Mouse (Mus musculus): ENCODE data around the gene Gm9837. TPM values are rescaled to one million over a fixed set of nuclear protein-coding genes. Genes with fewer than 3 reads are reported as not detected.

The Gm9837 gene
- total and polyA plus RNA-seq, 3 experiments = not detected

DNA sequence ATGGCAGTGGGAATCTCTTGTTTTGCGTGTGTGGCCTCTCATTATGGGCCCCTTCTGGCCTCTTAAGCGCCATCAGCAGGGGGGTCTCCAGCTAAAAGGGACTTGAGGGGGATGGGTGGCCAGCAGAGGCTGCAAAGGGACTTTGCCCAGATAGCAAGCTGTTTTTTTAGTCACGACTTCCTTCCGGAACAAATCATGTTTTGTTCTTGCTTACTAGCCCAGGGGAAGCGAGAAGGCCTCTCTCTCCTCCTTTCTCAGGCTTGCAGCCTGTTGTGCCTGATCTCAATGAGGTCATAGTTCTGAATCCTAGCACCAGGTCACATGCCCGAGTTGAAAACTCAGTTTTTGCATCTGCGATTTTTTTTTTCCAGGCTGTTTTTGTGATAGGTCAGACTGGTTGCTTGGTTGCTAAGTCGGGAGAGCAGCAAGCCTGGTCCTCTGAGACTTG is 21.7 kb upstream of the Gm9837 start (continued):
- peak; percentile 77 for TF ChIP-seq USF2 (conservative IDR thresholded peaks at IDR 0.05; ENCODE audit: low read depth, low read length)
- peak; percentile 96 for TF ChIP-seq BHLHE40 (IDR thresholded peaks at IDR 0.05; ENCODE audit: low read depth, low read length)
- peak; percentile 71; the same call in 1 of the 2 replicates for TF ChIP-seq MAFK (IDR thresholded peaks at IDR 0.05; ENCODE audit: insufficient replicate concordance, low read length)
- peak; percentile 92 for TF ChIP-seq ETS1 (conservative IDR thresholded peaks at IDR 0.05; ENCODE audit: low read depth, low read length)
- TF ChIP-seq ZNF384 (IDR thresholded peaks at IDR 0.05; ENCODE audit: low read depth, low read length) = peak; percentile 95
- TF ChIP-seq EP300 (IDR thresholded peaks at IDR 0.05; ENCODE audit: low read length) = peak; percentile 83
- TF ChIP-seq MEF2A (IDR thresholded peaks at IDR 0.05; ENCODE audit: borderline replicate concordance, low read depth, low read length) = peak; percentile 88
- peak; percentile 72 for TF ChIP-seq ELF1 (IDR thresholded peaks at IDR 0.05; ENCODE audit: low read depth, low read length)

DNA sequence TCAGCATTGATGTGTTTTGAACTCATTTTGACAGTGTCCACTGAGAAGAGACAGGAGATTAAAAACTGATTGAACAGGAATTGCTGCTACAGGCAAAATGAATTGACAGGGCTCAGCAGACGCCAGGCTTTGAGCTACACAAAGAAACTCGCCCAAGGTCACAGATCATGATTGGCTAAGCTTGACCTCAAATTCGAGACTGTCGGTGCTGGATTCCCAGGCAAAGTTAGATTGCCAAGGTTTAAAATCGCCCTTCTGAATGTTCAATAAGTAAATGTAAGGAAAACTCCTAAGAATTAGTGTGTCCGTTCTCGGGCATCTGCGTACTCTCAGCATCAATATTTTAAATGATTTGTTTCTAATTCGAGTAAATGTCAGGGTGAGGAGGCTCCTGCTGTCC is 19.1 kb upstream of the Gm9837 start:
- no peaks in the 10 kb centered on the region for H3K27me3 ChIP-seq (replicated peaks)
- H3K4me2 ChIP-seq (ENCODE audit: insufficient read depth, low read depth, poor library complexity, severe bottlenecking) = no peak overlapping the region
- H3K9me3 ChIP-seq (replicated peaks; ENCODE audit: low read length) = no peaks in the 10 kb centered on the region
- no peaks in the 10 kb centered on the region for H3K36me3 ChIP-seq (replicated peaks in 1 of 2; ENCODE audit: control insufficient read depth in 1 of 2, insufficient read depth in 1 of 2, low read length in 1 of 2)
- dilution Hi-C loops (cut with MboI; ENCODE audit: extremely low pct_ligation_motif_present, extremely low pct_unique_long_range_greater_than_20kb, low sequenced_read_pairs) (no loop called here), in situ Hi-C loops (cut with MboI; ENCODE audit: low pct_ligation_motif_present, low pct_unique_long_range_greater_than_20kb, low sequenced_read_pairs) (no loop called here)
- H3K27ac ChIP-seq (ENCODE audit: insufficient read depth, low read depth) = no peak overlapping the region
- TF ChIP-seq TCF12 (IDR thresholded peaks at IDR 0.05; ENCODE audit: low read depth, low read length) (no peak), MAFK (IDR thresholded peaks at IDR 0.05; ENCODE audit: insufficient replicate concordance, low read length) (no peak), HCFC1 (IDR thresholded peaks at IDR 0.05; ENCODE audit: low read depth, low read length) (no peak), PAX5 (IDR thresholded peaks at IDR 0.05; ENCODE audit: low read length) (no peak), ELF1 (IDR thresholded peaks at IDR 0.05; ENCODE audit: low read depth, low read length) (no peak), POLR2AphosphoS2 (IDR thresholded peaks at IDR 0.05; ENCODE audit: low read depth, low read length) (no peak)
- no peaks in the 10 kb centered on the region for H3K79me2 ChIP-seq (replicated peaks; ENCODE audit: control insufficient read depth, extremely low read depth, insufficient read depth, poor library complexity, severe bottlenecking)
- peaks cover 21 to 53% of the 10 kb centered on the region in 2 experiments for H3K4me1 ChIP-seq (ENCODE audit: control insufficient read depth in 1 of 2, insufficient read depth in 2 of 2)
- no peak overlapping the region for H3K4me3 ChIP-seq (replicated peaks in 1 of 3; ENCODE audit: low read depth in 2 of 3, low read length in 2 of 3, poor library complexity in 1 of 3)
- no peak for DNase-seq (ENCODE audit: extremely low read depth)
- no peak overlapping the region for H3K9ac ChIP-seq (ENCODE audit: insufficient read depth, low read depth)

DNA sequence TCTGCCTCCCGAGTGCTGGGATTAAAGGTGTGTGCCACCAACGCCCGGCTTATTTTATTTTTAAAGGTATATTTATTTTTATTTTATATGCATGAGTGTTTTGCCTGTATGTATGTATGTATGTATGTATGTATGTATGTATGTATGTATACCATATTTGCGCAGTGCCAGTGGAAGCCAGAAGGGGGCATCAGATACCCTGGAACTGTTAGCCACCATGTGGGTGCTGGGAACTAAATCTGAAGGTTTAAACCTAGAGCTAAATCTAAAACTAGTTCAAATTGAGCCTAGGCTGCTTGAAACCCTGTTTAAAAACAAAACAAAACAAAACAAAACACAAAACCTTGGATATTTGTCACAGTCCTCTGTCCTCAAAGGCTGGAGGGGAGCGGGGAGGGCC is 18.7 kb upstream of the Gm9837 start:
- H3K27me3 ChIP-seq (replicated peaks) = no peaks in the 10 kb centered on the region
- H3K27ac ChIP-seq (ENCODE audit: insufficient read depth, low read depth) = no peak overlapping the region
- TF ChIP-seq NRF1 (IDR thresholded peaks at IDR 0.05; ENCODE audit: low read depth, low read length) = no peak
- TF ChIP-seq MYC (IDR thresholded peaks at IDR 0.05; ENCODE audit: low read depth, low read length) = peak; percentile 13; the same call in 1 of the 2 replicates
- TF ChIP-seq CTCF (conservative IDR thresholded peaks at IDR 0.05 in 1 of 2, IDR thresholded peaks at IDR 0.05 in 1 of 2; ENCODE audit: low read depth in 2 of 2, low read length in 2 of 2) = peak in 1 of 2 experiments; percentile 55; a peak in 2 of 4 replicates
- TF ChIP-seq JUN (IDR thresholded peaks at IDR 0.05; ENCODE audit: insufficient read depth, low read depth, low read length) = no peak
- TF ChIP-seq RAD21 (IDR thresholded peaks at IDR 0.05; ENCODE audit: low read depth, low read length) = peak; percentile 44
- TF ChIP-seq ZMIZ1 (IDR thresholded peaks at IDR 0.05; ENCODE audit: low read depth, low read length) = no peak
- TF ChIP-seq SMC3 (IDR thresholded peaks at IDR 0.05; ENCODE audit: low read depth, low read length) = peak; percentile 33
- no peaks in the 10 kb centered on the region for H3K9me3 ChIP-seq (replicated peaks; ENCODE audit: low read length)
- H3K4me3 ChIP-seq (replicated peaks in 1 of 3; ENCODE audit: low read depth in 2 of 3, low read length in 2 of 3, poor library complexity in 1 of 3) = no peak overlapping the region
- no peak overlapping the region for H3K4me2 ChIP-seq (ENCODE audit: insufficient read depth, low read depth, poor library complexity, severe bottlenecking)
- no peak for DNase-seq (ENCODE audit: extremely low read depth)
- in situ Hi-C loops (cut with MboI; ENCODE audit: low pct_ligation_motif_present, low pct_unique_long_range_greater_than_20kb, low sequenced_read_pairs) = no loop called here
- no peaks in the 10 kb centered on the region for H3K36me3 ChIP-seq (replicated peaks in 1 of 2; ENCODE audit: control insufficient read depth in 1 of 2, insufficient read depth in 1 of 2, low read length in 1 of 2)
- peaks cover 21 to 50% of the 10 kb centered on the region in 2 experiments for H3K4me1 ChIP-seq (ENCODE audit: control insufficient read depth in 1 of 2, insufficient read depth in 2 of 2)
- no peak overlapping the region for H3K9ac ChIP-seq (ENCODE audit: insufficient read depth, low read depth)
- no peaks in the 10 kb centered on the region for H3K79me2 ChIP-seq (replicated peaks; ENCODE audit: control insufficient read depth, extremely low read depth, insufficient read depth, poor library complexity, severe bottlenecking)
- dilution Hi-C loops (cut with MboI; ENCODE audit: extremely low pct_ligation_motif_present, extremely low pct_unique_long_range_greater_than_20kb, low sequenced_read_pairs) = no loop called here

Measured in CH12.LX (cell line).